Mouse (Mus musculus): ENCODE results near the gene Cyp2d11.
A peak's percentile ranks its signal among the peaks of the same experiment; 100 is the strongest.
"Not testable (repeated sequence)": the region's sequence is repeated elsewhere in the genome, so short reads cannot be mapped to it uniquely, and the experiment has no call there.

The Cyp2d11 gene

GRCm38 (mm10) chr15:82379871-82380713 lies 13.7 kb downstream of the Cyp2d11 start, which contains the start of gene Cyp2d22:
TSS of gene Cyp2d22 (minus strand) at chr15:82380260.
- DNase-seq (ENCODE audit: low spot score): no peak

GRCm38 (mm10) chr15:82379511-82379870 lies 14.3 kb downstream of the Cyp2d11 start:
- DNase-seq (ENCODE audit: low spot score): no peak

- DNase-seq (ENCODE audit: low spot score): no peak
Observed at GRCm38 (mm10) chr15:82378261-82379180, 15.3 kb downstream of the Cyp2d11 start.

- DNase-seq (ENCODE audit: low spot score): no peak
Observed at GRCm38 (mm10) chr15:82377701-82378100, 16.1 kb downstream of the Cyp2d11 start.

DNA sequence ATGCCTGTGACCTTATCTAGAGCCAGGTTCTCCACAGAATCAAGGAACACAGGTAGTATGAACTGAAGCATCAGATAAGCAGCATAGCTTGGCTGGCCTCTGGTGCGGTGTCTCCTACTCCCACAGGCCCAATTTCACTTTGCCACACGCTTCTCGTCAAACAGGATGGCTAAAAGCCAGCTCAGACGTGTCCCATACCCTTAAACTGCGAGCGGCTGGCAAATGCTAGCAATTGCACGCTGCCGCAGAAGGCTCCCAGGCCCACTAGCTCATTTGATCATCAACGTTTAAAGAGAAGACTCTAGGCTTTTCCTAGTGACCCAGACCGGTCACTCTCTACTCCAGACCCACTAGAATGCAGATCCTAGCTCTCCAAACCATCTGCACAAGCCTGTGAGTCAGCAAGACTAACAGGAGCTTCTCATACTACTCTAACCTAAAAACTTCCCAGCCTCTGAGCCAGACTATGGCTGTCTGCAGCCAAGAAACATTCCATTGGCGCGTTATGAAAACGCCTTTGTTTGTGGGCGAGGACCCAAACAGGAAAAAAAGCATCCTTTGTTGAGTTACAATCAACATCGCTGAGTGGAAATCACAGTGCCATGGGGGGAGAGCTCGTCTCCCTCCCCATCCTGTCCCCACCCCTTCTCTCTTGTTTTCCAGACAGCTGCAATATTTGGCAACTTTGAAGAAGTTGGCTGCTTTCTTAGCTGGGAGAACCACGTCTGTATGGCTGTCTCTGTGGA lies 17.3 kb downstream of the Cyp2d11 start:
- DNase-seq (ENCODE audit: low spot score): no peak

GRCm38 (mm10) chr15:82375855-82376254 lies 18.0 kb downstream of the Cyp2d11 start:
- DNase-seq (ENCODE audit: low spot score): no peak

DNA sequence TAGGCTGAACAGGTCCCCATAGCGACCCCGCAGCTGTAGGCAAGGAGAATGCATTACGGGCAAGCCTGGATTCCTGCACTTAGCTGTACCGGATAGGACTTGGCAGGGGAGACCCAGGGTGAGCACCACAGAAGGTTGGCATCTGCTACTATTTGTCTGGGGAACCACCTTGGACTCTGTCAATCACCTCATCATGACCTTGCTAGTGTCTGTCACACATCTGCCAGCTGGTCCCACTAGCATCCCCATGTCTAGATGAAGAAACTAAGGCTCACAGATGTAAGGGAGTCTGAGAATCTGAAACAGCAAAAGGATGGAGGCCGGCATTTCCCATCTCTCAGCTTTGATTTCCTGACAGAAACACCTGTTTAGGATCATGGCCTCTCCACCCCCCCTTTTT lies 19.4 kb downstream of the Cyp2d11 start:
- no peak for DNase-seq (ENCODE audit: low spot score)

GRCm38 (mm10) chr15:82372991-82373390 lies 20.8 kb downstream of the Cyp2d11 start:
- no peak for DNase-seq (ENCODE audit: low spot score)

DNA sequence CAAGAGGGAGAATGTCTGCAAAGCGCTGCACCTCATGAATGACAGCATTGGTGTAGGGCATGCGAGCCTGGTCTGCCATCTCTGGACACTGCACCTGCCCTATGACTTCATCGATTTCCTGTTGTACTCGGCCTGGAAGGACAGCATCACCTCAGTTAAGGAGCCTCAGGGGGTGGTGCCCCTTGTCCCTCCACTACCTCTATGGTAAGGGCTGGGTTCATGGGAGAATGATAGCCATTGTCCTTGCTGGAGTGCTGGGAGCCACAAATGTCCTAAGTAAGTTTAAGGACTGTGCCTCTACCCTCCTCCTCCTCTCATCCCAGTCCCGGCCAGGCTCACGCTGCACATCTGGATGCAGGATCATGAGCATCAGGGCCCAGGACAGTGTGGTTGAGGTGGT lies 21.4 kb downstream of the Cyp2d11 start:
- no peak for DNase-seq (ENCODE audit: low spot score)

DNA sequence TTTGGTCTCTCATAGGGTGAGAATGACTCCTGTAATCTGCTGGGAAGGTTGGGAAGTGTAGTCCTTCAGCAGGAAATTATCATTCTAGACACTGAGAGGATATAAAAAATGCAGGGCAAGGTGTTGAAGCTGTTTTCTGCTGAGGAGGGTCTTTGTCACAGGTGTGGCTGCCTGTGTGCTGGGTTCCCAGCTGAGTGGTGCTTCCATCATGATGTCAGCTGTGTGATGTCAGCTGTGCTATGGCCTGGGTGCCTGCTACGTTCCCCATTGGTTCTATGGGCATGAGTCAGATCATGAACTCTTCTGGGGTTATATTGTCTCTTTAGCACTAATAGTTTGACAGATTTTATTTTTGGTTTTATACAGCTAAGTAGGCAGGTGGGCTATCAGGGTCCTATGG lies 25.0 kb downstream of the Cyp2d11 start:
- DNase-seq (ENCODE audit: low spot score): no peak

DNA sequence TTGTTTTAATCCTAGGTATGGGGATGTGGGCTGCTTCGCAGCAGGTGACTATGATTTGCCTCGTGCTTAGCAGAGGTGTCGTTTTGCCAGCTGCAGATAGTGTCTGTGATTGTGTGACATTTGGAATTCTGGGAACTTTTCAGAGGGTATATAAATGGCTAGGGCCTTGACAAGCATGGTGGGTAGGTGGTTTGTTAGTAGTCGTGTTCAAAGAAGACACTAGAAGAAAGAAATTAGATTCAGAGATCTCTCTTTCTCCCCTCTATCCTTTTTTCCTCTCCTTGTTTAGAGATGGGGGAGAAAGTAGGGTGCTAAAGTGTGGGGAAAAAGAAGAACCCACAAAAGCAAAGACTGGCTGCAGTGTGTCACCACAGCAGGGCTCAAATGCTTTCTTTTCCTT lies 25.7 kb downstream of the Cyp2d11 start:
- no peak for DNase-seq (ENCODE audit: low spot score)

GRCm38 (mm10) chr15:82364561-82364960 lies 29.3 kb downstream of the Cyp2d11 start:
- DNase-seq (ENCODE audit: low spot score): not testable (repeated sequence)

GRCm38 (mm10) chr15:82363801-82364200 lies 30.0 kb downstream of the Cyp2d11 start:
- not testable (repeated sequence) for DNase-seq (ENCODE audit: low spot score)

DNA sequence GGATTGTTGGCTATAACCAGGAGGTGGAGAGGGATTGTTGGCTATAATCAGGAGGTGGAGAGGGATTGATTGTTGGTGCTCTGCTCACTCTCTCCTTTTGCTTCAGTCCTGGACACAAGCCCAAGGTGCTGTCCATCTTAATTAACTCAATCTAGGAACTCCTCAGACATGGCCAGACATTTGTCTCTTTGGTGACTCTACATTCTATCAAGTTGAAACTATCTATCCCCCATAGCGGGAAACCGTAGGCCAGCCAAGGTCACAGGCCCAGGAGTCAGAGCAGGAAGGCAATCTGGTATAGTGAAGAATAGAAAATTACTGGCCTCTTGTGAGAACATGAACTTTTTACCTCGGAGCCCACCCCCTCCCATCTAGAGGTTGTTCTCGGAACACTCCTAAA lies 31.6 kb downstream of the Cyp2d11 start:
- no peak for DNase-seq (ENCODE audit: low spot score)

- DNase-seq (ENCODE audit: low spot score): no peak
Observed at GRCm38 (mm10) chr15:82361459-82362018, 32.3 kb downstream of the Cyp2d11 start.

GRCm38 (mm10) chr15:82358431-82359260 lies 35.2 kb downstream of the Cyp2d11 start:
- no peak for DNase-seq (ENCODE audit: low spot score)

GRCm38 (mm10) chr15:82354126-82354945 lies 39.5 kb downstream of the Cyp2d11 start, which contains the start of gene Ndufa6:
TSS of gene Ndufa6 (minus strand) at chr15:82354322.
- peak; percentile 98 for DNase-seq (ENCODE audit: low spot score)

- no peak for DNase-seq (ENCODE audit: low spot score)
Observed at GRCm38 (mm10) chr15:82353745-82354113, 40.1 kb downstream of the Cyp2d11 start.

- peak; percentile 31 for DNase-seq (ENCODE audit: low spot score)
Observed at GRCm38 (mm10) chr15:82353078-82353744, 40.6 kb downstream of the Cyp2d11 start.

Data from c-Kit-positive CD71-positive TER-119-positive erythroid progenitor cells, embryonic 14.5 days (primary cell).